19 mouse cellular contexts compared by ENCODE assay signal in the genomic region with DNA sequence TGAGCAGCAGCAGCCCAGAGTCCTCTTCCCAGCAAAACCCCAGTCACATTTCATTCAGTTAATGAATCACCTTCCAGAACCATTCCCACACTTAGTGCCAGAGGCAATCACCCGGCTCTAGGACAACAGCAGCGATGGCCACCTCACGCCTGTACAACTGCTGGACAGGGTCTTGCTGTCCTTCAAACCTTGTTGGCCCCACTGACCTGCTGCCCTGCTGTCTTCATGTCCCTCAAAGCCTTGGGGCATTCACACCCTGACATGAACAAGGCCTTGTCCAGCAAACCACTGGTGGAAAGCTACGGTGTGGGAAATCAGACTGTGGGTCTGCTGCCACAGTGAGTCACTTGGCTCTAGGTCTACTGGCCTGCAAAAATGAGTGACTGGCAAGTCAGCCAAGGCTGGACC. TPM values are rescaled to one million over a fixed set of nuclear protein-coding genes. Genes with fewer than 3 reads are reported as not detected.
DNase-seq lines count a peak whose midpoint lies in the region; ATAC-seq lines count a peak whose summit lies in the region.
"Had no signal": no experiment of that assay in that cellular context is flagged by ENCODE, and none has a peak within 500 bp of the region (broad histone marks: within the 10 kb centered on the region; RNA-seq: fewer than 3 reads in every experiment).

No protein-coding gene starts in this region.

- no peaks in the 10 kb centered on the region for H3K9me3 ChIP-seq in kidney, embryonic 16.5 days (ENCODE audit: low read length)
- H3K9me3 ChIP-seq: G1E; hindbrain, embryonic 12.5 days; limb, embryonic 10.5 days; lung, embryonic 15.5 days had no signal

- 64% methylated on average over 4 of the region's 4 CpGs for WGBS in kidney, embryonic 16.5 days

- no peak overlapping the region for H3K4me3 ChIP-seq in brown adipose tissue, adult 24 weeks (ENCODE audit: insufficient read depth, low read depth, low read length)
- H3K4me3 ChIP-seq in kidney, embryonic 16.5 days (ENCODE audit: low read length), result no peak overlapping the region
- H3K4me3 ChIP-seq: hindbrain, embryonic 12.5 days; layer of hippocampus, adult 2 months; limb, embryonic 10.5 days; lung, embryonic 15.5 days had no signal

- peak overlapping the region; percentile 6; the same call in 1 of the 2 replicates for H3K27ac ChIP-seq in brown adipose tissue, adult 24 weeks (replicated peaks; ENCODE audit: low read depth, low read length)
- H3K27ac ChIP-seq in kidney, embryonic 16.5 days (ENCODE audit: low read length), result peak overlapping the region; percentile 84
- H3K27ac ChIP-seq: hindbrain, embryonic 12.5 days; layer of hippocampus, adult 2 months; limb, embryonic 10.5 days; lung, embryonic 15.5 days had no signal

- H3K36me3 ChIP-seq in kidney, embryonic 16.5 days (ENCODE audit: insufficient read depth, low read length), result peaks cover 22% of the 10 kb centered on the region

- peak; percentile 55 for ATAC-seq in kidney, embryonic 16.5 days (ENCODE audit: low FRiP score, low TSS enrichment)
- ATAC-seq: CD4-positive, CD25-positive, alpha-beta regulatory T cell, adult 4 months; forebrain, embryonic 16.5 days; inflammation-experienced regulatory T-cells, adult 6 months had no signal

- peaks cover 23% of the 10 kb centered on the region for H3K4me1 ChIP-seq in brown adipose tissue, adult 24 weeks (ENCODE audit: control insufficient read depth, insufficient read depth, insufficient read length, low read length)
- peaks cover 17% of the 10 kb centered on the region for H3K4me1 ChIP-seq in kidney, embryonic 16.5 days (ENCODE audit: insufficient read depth, low read length)

- H3K27me3 ChIP-seq in kidney, embryonic 16.5 days (ENCODE audit: insufficient read depth, low read length), result no peaks in the 10 kb centered on the region
- H3K27me3 ChIP-seq: hindbrain, embryonic 12.5 days; lung, embryonic 15.5 days had no signal

- no peak overlapping the region for H3K9ac ChIP-seq in kidney, embryonic 16.5 days (replicated peaks; ENCODE audit: low read length)
- H3K9ac ChIP-seq: hindbrain, embryonic 12.5 days; lung, embryonic 15.5 days had no signal

- H3K4me2 ChIP-seq in kidney, embryonic 16.5 days (replicated peaks; ENCODE audit: low read depth, low read length), result no peak overlapping the region
- H3K4me2 ChIP-seq: hindbrain, embryonic 12.5 days; liver, embryonic 11.5 days; lung, embryonic 15.5 days had no signal

- peak; percentile 77 for DNase-seq in 3134 (ENCODE audit: extremely low read depth, insufficient read length, low spot score)
- DNase-seq in Muller cell, postnatal 12 days (ENCODE audit: inconsistent ontology term), result peak; percentile 52
- no peak for DNase-seq in urinary bladder, postnatal 36 days (ENCODE audit: low spot score in 2 of 2)
- DNase-seq in urinary bladder, postnatal 25 days (ENCODE audit: low spot score), result no peak
- no peak for DNase-seq in layer of hippocampus, postnatal 10 days (ENCODE audit: low spot score in 2 of 2)
- DNase-seq: cerebellum, adult 11 months; cerebellum, postnatal 36 days; midbrain, embryonic 14.5 days had no signal

RNA-seq across cellular contexts. Expression of gene Traf2, which starts 6.2 kb away (rescaled TPM):
- 7.0 and 12.9 TPM in 2 replicates for polyA plus RNA-seq in brown adipose tissue, adult 24 weeks (2012; ENCODE audit: insufficient read depth, insufficient read length, missing spikeins)
- polyA plus RNA-seq in kidney, embryonic 16.5 days (2015; fragmentation: Nextera tagmentation; extraction: Ambion mirVana), result 40.6 and 43.6 TPM in 2 replicates
- 10 to 100 TPM in 1 of 2 experiments, 1 to 10 TPM in 1; 9.0 to 10.5 TPM for total RNA-seq in layer of hippocampus, postnatal 10 days (2021)

RNA-seq across cellular contexts. Expression of gene Edf1, which starts 17.1 kb away (rescaled TPM):
- polyA plus RNA-seq in brown adipose tissue, adult 24 weeks (2012; ENCODE audit: insufficient read depth, insufficient read length, missing spikeins), result 398 and 454 TPM in 2 replicates
- polyA plus RNA-seq in kidney, embryonic 16.5 days (2015; fragmentation: Nextera tagmentation; extraction: Ambion mirVana), result 372 and 373 TPM in 2 replicates
- 100 to 1,000 TPM; 232 to 242 TPM for total RNA-seq in layer of hippocampus, postnatal 10 days (2021)

RNA-seq across cellular contexts. Expression of gene Mamdc4, which starts 34.1 kb away (rescaled TPM):
- 0.36 and 0.54 TPM in 2 replicates for polyA plus RNA-seq in brown adipose tissue, adult 24 weeks (2012; ENCODE audit: insufficient read depth, insufficient read length, missing spikeins)
- 12.2 and 14.7 TPM in 2 replicates for polyA plus RNA-seq in kidney, embryonic 16.5 days (2015; fragmentation: Nextera tagmentation; extraction: Ambion mirVana)
- 1 to 10 TPM; 1.0 to 5.4 TPM for total RNA-seq in layer of hippocampus, postnatal 10 days (2021)

RNA-seq across cellular contexts. Expression of gene Phpt1, which starts 34.5 kb away (rescaled TPM):
- polyA plus RNA-seq in brown adipose tissue, adult 24 weeks (2012; ENCODE audit: insufficient read depth, insufficient read length, missing spikeins), result 70.7 and 86.8 TPM in 2 replicates
- polyA plus RNA-seq in kidney, embryonic 16.5 days (2015; fragmentation: Nextera tagmentation; extraction: Ambion mirVana), result 193 and 206 TPM in 2 replicates
- 10 to 100 TPM; 94.5 to 99.8 TPM for total RNA-seq in layer of hippocampus, postnatal 10 days (2021)

RNA-seq across cellular contexts. Expression of gene C8g, which starts 39.0 kb away (rescaled TPM):
- polyA plus RNA-seq in brown adipose tissue, adult 24 weeks (2012; ENCODE audit: insufficient read depth, insufficient read length, missing spikeins), result 6.6 and 9.2 TPM in 2 replicates
- 9.5 and 9.6 TPM in 2 replicates for polyA plus RNA-seq in kidney, embryonic 16.5 days (2015; fragmentation: Nextera tagmentation; extraction: Ambion mirVana)
- total RNA-seq in layer of hippocampus, postnatal 10 days (2021), result 1 to 10 TPM; 1.5 to 1.9 TPM

Comparison
In these comparisons a context has a peak if more than half of its experiments do, and no peak if none do; other contexts are left out.
1. DNase-seq: peak in 3134 (single experiment) and Muller cell, postnatal 12 days (single experiment); none in urinary bladder, postnatal 36 days (0 of 2), urinary bladder, postnatal 25 days (single experiment) and layer of hippocampus, postnatal 10 days (0 of 2).